Mouse (Mus musculus) embryonic fibroblast, embryonic 13.5 days (primary cell): ENCODE measurements around the gene Trappc3. TPM values are rescaled to one million over a fixed set of nuclear protein-coding genes. Genes with fewer than 3 reads are reported as not detected.

Experiments used
- H3K27ac ChIP-seq: 2 replicates; pipeline ENCODE4 v1.5.1; 2012; ENCODE audit warnings: low read length, control low read depth, inconsistent platforms; ENCODE audit not compliant: insufficient read depth
- H3K4me1 ChIP-seq: 2 replicates; pipeline ENCODE4 v1.6.1; 2011; ENCODE audit warnings: low read length; ENCODE audit not compliant: control insufficient read depth, insufficient read depth
- H3K4me3 ChIP-seq: 2 replicates; pipeline ENCODE4 v1.5.1; 2011; ENCODE audit warnings: mild to moderate bottlenecking, control low read depth, low read length; ENCODE audit not compliant: insufficient read depth
- CTCF ChIP-seq: IDR thresholded peaks from 2 replicates; pipeline ENCODE4 v1.5.1; 2011; ENCODE audit warnings: mild to moderate bottlenecking, control low read depth, low read length, moderate library complexity, borderline replicate concordance; ENCODE audit not compliant: insufficient read depth
- POLR2A ChIP-seq: IDR thresholded peaks from 2 replicates; pipeline ENCODE4 v1.6.1; 2011; ENCODE audit warnings: low read depth, mild to moderate bottlenecking, control low read depth, low read length, moderate library complexity
- polyA plus RNA-seq: library from polyadenylated mRNA; stranded (reverse); fragments of >200 nt; gene quantifications from 2 replicates; pipeline ENCODE4 v1.2.4, GENCODE M21; 2011; ENCODE audit warnings: low read depth; ENCODE audit not compliant: missing spikeins, insufficient read length

The Trappc3 gene
- polyA plus RNA-seq, 1 experiment: 102 TPM

- no peak overlapping the region for H3K4me3 ChIP-seq
- 0 out of 2 replicates have a peak, but pooled peaks cover 2% of the 10 kb centered on the region for H3K4me1 ChIP-seq
- no peak overlapping the region for H3K27ac ChIP-seq
- no peak for TF ChIP-seq CTCF
- no peak for TF ChIP-seq POLR2A
Measured at GRCm38 (mm10) chr4:126234496-126235175, 27.5 kb upstream of the Trappc3 start.

GRCm38 (mm10) chr4:126235191-126235590 lies 26.9 kb upstream of the Trappc3 start:
- TF ChIP-seq CTCF: no peak
- no peak for TF ChIP-seq POLR2A
- no peak overlapping the region for H3K27ac ChIP-seq
- no peak overlapping the region for H3K4me3 ChIP-seq
- peaks cover 6% of the 10 kb centered on the region; the same call in 1 of the 2 replicates for H3K4me1 ChIP-seq

- Histone ChIP-seq H3K4me3 (no peak overlapping the region), H3K27ac (no peak overlapping the region)
- TF ChIP-seq CTCF: no peak
- TF ChIP-seq POLR2A: no peak
Measured at GRCm38 (mm10) chr4:126236467-126237280, 25.5 kb upstream of the Trappc3 start.

GRCm38 (mm10) chr4:126237721-126238242 lies 24.3 kb upstream of the Trappc3 start:
- Histone ChIP-seq H3K4me3 (no peak overlapping the region), H3K27ac (no peak overlapping the region), H3K4me1 (peaks cover 6% of the 10 kb centered on the region; the same call in 1 of the 2 replicates)
- no peak for TF ChIP-seq CTCF
- no peak for TF ChIP-seq POLR2A

More at GRCm38 (mm10) chr4:126236467-126237280, 25.5 kb upstream of the Trappc3 start:
- H3K4me1 ChIP-seq: peaks cover 6% of the 10 kb centered on the region; the same call in 1 of the 2 replicates

- Histone ChIP-seq H3K4me3 (no peak overlapping the region), H3K27ac (peak overlapping the region; percentile 16; the same call in 1 of the 2 replicates), H3K4me1 (peaks cover 6% of the 10 kb centered on the region; the same call in 1 of the 2 replicates)
- TF ChIP-seq CTCF (no peak), POLR2A (no peak)
Measured at GRCm38 (mm10) chr4:126239862-126240475, 22.2 kb upstream of the Trappc3 start.

- TF ChIP-seq CTCF (no peak), POLR2A (no peak)
- Histone ChIP-seq H3K27ac (no peak overlapping the region), H3K4me3 (no peak overlapping the region), H3K4me1 (peaks cover 6% of the 10 kb centered on the region; the same call in 1 of the 2 replicates)
Measured at GRCm38 (mm10) chr4:126241956-126242355, 20.2 kb upstream of the Trappc3 start.

- H3K4me3 ChIP-seq: no peak overlapping the region
- TF ChIP-seq POLR2A (no peak), CTCF (no peak)
- peaks cover 7% of the 10 kb centered on the region; the same call in 1 of the 2 replicates for H3K4me1 ChIP-seq
- no peak overlapping the region for H3K27ac ChIP-seq
Measured at GRCm38 (mm10) chr4:126242510-126242909, 19.6 kb upstream of the Trappc3 start.

- TF ChIP-seq POLR2A (no peak), CTCF (no peak)
- peaks cover 17% of the 10 kb centered on the region for H3K4me1 ChIP-seq
- no peak overlapping the region for H3K27ac ChIP-seq
- no peak overlapping the region for H3K4me3 ChIP-seq
Measured at GRCm38 (mm10) chr4:126246202-126246889, 15.8 kb upstream of the Trappc3 start.
